Mouse (Mus musculus) cerebellum, adult 11 months (tissue): Measurements from ENCODE around the gene Gm20897.
"Not testable (repeated sequence)": the region's sequence is repeated elsewhere in the genome, so short reads cannot be mapped to it uniquely, and the experiment has no call there.

Experiments
- DNase-seq: peaks from one replicate; pipeline ENCODE4 v3.0.0; 2022

The Gm20897 gene

DNA sequence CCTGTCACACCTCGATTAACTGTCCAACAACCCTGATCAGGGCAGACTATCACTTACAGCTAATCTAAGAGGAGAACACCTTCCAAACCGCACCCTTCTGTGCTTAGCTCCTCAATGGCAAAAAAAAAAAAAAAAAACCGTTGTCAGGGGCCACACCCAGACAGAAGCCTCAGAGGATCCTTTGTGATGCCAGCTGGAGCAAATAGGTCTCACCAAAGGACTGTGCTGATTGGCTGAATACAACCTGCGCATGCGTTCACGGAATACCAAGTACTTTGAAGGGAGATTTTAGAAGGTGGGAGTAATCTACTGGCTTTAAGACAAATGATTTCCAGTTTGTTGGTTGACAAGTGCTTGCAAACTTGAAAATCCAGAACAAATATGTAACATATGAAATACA, at the start of gene Gm20897:
Gene Gm20897 (minus strand): TSS at position 101 of the 400 bp plus-strand sequence.
- not testable (repeated sequence) for DNase-seq
